Mouse (Mus musculus): ENCODE data around the gene Gm11238. TPM values are rescaled to one million over a fixed set of nuclear protein-coding genes. Genes with fewer than 3 reads are reported as not detected.
"Not testable (repeated sequence)": the region's sequence is repeated elsewhere in the genome, so short reads cannot be mapped to it uniquely, and the experiment has no call there.

Gene Gm11238
- polyA plus RNA-seq (2015; fragmentation: Nextera tagmentation; extraction: Ambion mirVana): not detected in 2 replicates

DNA sequence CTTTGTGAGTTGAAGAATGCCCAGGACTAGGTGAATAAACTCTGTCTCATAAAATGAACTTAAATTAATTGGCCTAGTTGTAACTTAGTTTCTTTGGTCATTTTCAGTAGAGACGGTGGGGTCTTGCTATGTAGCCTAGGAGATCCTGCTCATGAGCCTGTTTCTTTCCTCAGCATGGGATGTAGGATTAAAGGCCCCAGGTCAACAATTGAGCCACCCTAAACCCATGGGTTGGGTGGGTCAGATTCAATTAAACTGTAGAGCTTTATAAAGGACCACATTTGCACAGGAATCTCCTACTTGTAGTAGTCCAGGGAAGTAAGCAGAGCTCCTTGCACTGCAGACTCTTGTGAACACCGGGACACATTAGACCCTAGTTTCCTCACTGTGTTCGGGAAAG is at the start of gene Gm11238:
Gm11238 (plus strand) TSS at position 301 of the 400 bp plus-strand sequence.
- no CpG with 5 or more reads among the region's 3 CpGs for WGBS
- not testable (repeated sequence) for H3K4me1 ChIP-seq; ATAC-seq (ENCODE audit: insufficient number of reproducible peaks, insufficient read depth, low FRiP score, low TSS enrichment, low read depth); H3K4me3 ChIP-seq; H3K27me3 ChIP-seq; H3K9me3 ChIP-seq; H3K4me2 ChIP-seq; H3K36me3 ChIP-seq; H3K27ac ChIP-seq; H3K9ac ChIP-seq

DNA sequence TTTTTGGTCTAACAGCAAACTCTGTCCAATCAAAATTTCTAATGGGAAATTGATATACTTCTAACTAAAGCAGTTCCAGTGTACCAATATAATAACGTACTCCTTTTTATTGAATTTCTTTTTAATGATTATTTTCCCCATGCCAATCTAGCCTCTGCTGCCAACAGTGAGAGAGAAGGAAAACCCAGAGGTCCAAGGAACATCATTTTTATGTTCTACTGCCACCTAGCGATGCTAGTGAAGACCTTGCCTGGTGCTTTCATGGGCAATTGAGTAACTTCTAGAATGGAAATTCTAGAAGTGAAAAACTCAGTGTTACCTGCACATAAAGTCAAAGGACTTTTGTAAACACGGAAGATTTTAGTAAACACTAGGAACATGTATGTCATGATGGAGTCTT is 8.4 kb upstream of the Gm11238 start:
- 4% methylated on average over 3 of the region's 3 CpGs for WGBS
- H3K4me1 ChIP-seq: no peaks in the 10 kb centered on the region
- H3K36me3 ChIP-seq: no peaks in the 10 kb centered on the region
- no peaks in the 10 kb centered on the region for H3K9me3 ChIP-seq
- H3K27me3 ChIP-seq: no peaks in the 10 kb centered on the region
- H3K27ac ChIP-seq: no peak overlapping the region
- no peak overlapping the region for H3K4me2 ChIP-seq
- H3K9ac ChIP-seq: no peak overlapping the region
- H3K4me3 ChIP-seq: no peak overlapping the region
- no peak for ATAC-seq (ENCODE audit: insufficient number of reproducible peaks, insufficient read depth, low FRiP score, low TSS enrichment, low read depth)

- not testable (repeated sequence) for H3K4me2 ChIP-seq; H3K27me3 ChIP-seq; H3K4me1 ChIP-seq; H3K9ac ChIP-seq; H3K36me3 ChIP-seq; ATAC-seq (ENCODE audit: insufficient number of reproducible peaks, insufficient read depth, low FRiP score, low TSS enrichment, low read depth); H3K4me3 ChIP-seq; H3K27ac ChIP-seq; H3K9me3 ChIP-seq
- no CpG with 5 or more reads among the region's 3 CpGs for WGBS
These were observed 15.0 kb downstream of the Gm11238 start, which contains the start of gene Gm11237 for GRCm38 (mm10) chr4:73622684-73623083. Gm11237 (plus strand) TSS chr4:73622984.

DNA sequence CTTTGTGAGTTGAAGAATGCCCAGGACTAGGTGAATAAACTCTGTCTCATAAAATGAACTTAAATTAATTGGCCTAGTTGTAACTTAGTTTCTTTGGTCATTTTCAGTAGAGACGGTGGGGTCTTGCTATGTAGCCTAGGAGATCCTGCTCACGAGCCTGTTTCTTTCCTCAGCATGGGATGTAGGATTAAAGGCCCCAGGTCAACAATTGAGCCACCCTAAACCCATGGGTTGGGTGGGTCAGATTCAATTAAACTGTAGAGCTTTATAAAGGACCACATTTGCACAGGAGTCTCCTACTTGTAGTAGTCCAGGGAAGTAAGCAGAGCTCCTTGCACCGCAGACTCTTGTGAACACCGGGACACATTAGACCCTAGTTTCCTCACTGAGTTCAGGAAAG is 30.1 kb downstream of the Gm11238 start, which contains the start of gene Gm11236:
Gm11236 (plus strand) TSS at position 301 of the 400 bp plus-strand sequence.
- H3K27me3 ChIP-seq; H3K9me3 ChIP-seq; H3K4me2 ChIP-seq; H3K9ac ChIP-seq; H3K4me1 ChIP-seq; H3K36me3 ChIP-seq; H3K27ac ChIP-seq; H3K4me3 ChIP-seq; ATAC-seq (ENCODE audit: insufficient number of reproducible peaks, insufficient read depth, low FRiP score, low TSS enrichment, low read depth): not testable (repeated sequence)
- WGBS: no CpG with 5 or more reads among the region's 4 CpGs

GRCm38 (mm10) chr4:73661864-73662263 is 54.2 kb downstream of the Gm11238 start:
- not testable (repeated sequence) for H3K9ac ChIP-seq; ATAC-seq (ENCODE audit: insufficient number of reproducible peaks, insufficient read depth, low FRiP score, low TSS enrichment, low read depth); H3K9me3 ChIP-seq; H3K27ac ChIP-seq; H3K36me3 ChIP-seq; H3K4me1 ChIP-seq; H3K4me2 ChIP-seq; H3K4me3 ChIP-seq; H3K27me3 ChIP-seq
- WGBS: 83% methylated on average over 4 of the region's 4 CpGs

DNA sequence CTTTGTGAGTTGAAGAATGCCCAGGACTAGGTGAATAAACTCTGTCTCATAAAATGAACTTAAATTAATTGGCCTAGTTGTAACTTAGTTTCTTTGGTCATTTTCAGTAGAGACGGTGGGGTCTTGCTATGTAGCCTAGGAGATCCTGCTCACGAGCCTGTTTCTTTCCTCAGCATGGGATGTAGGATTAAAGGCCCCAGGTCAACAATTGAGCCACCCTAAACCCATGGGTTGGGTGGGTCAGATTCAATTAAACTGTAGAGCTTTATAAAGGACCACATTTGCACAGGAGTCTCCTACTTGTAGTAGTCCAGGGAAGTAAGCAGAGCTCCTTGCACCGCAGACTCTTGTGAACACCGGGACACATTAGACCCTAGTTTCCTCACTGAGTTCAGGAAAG is 60.4 kb downstream of the Gm11238 start, which contains the start of gene Gm11239:
Gm11239 (plus strand) TSS at position 301 of the 400 bp plus-strand sequence.
- H3K27me3 ChIP-seq; H3K4me3 ChIP-seq; ATAC-seq (ENCODE audit: insufficient number of reproducible peaks, insufficient read depth, low FRiP score, low TSS enrichment, low read depth); H3K27ac ChIP-seq; H3K9me3 ChIP-seq; H3K9ac ChIP-seq; H3K36me3 ChIP-seq; H3K4me2 ChIP-seq; H3K4me1 ChIP-seq: not testable (repeated sequence)
- WGBS: no CpG with 5 or more reads among the region's 4 CpGs

DNA sequence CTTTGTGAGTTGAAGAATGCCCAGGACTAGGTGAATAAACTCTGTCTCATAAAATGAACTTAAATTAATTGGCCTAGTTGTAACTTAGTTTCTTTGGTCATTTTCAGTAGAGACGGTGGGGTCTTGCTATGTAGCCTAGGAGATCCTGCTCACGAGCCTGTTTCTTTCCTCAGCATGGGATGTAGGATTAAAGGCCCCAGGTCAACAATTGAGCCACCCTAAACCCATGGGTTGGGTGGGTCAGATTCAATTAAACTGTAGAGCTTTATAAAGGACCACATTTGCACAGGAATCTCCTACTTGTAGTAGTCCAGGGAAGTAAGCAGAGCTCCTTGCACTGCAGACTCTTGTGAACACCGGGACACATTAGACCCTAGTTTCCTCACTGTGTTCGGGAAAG is 75.5 kb downstream of the Gm11238 start, which contains the start of gene Gm428:
Gm428 (plus strand) TSS at position 301 of the 400 bp plus-strand sequence.
- not testable (repeated sequence) for H3K27me3 ChIP-seq; H3K4me2 ChIP-seq; H3K4me1 ChIP-seq; H3K9me3 ChIP-seq; H3K27ac ChIP-seq; H3K9ac ChIP-seq; H3K4me3 ChIP-seq; ATAC-seq (ENCODE audit: insufficient number of reproducible peaks, insufficient read depth, low FRiP score, low TSS enrichment, low read depth); H3K36me3 ChIP-seq
- 74% methylated on average over 2 of the region's 4 CpGs for WGBS

Other genes with a start within 250 kb of the Gm11238 start
- not detected in 2 replicates for gene Gm11487, start 202.8 kb upstream of the Gm11238 start, polyA plus RNA-seq (2015; fragmentation: Nextera tagmentation; extraction: Ambion mirVana)
- gene Gm11237, start 15.1 kb downstream of the Gm11238 start, polyA plus RNA-seq (2015; fragmentation: Nextera tagmentation; extraction: Ambion mirVana): not detected in 2 replicates
- gene Gm11236, start 30.2 kb downstream of the Gm11238 start, polyA plus RNA-seq (2015; fragmentation: Nextera tagmentation; extraction: Ambion mirVana): not detected in 2 replicates
- gene Gm11239, start 60.5 kb downstream of the Gm11238 start, polyA plus RNA-seq (2015; fragmentation: Nextera tagmentation; extraction: Ambion mirVana): not detected in 2 replicates
- gene Gm428, start 75.6 kb downstream of the Gm11238 start, polyA plus RNA-seq (2015; fragmentation: Nextera tagmentation; extraction: Ambion mirVana): not detected in 2 replicates
- gene Rasef, start 183.1 kb downstream of the Gm11238 start, polyA plus RNA-seq (2015; fragmentation: Nextera tagmentation; extraction: Ambion mirVana): 1.0 and 1.3 TPM in 2 replicates

All from embryonic facial prominence, embryonic 13.5 days (tissue).